Mouse (Mus musculus) forebrain, embryonic 16.5 days (tissue): ENCODE data around the gene Cacna1b. TPM values are rescaled to one million over a fixed set of nuclear protein-coding genes. Genes with fewer than 3 reads are reported as not detected.

Experiments used
- ATAC-seq: fragments of 200-750 bp; cut with Nextera tagmentation; 2 replicates; pipeline ENCODE4 v1.8.0; 2017; ENCODE audit warnings: mild to moderate bottlenecking, moderate library complexity
- H3K27ac ChIP-seq: fragments of 300-500 bp; sonication (generic); 2 replicates; pipeline ENCODE4 v1.5.1; 2014; ENCODE audit warnings: low read length, control low read depth
- H3K27me3 ChIP-seq: fragments of 300-500 bp; sonication (generic); replicated peaks from 2 replicates; pipeline ENCODE4 v1.6.1; 2014; ENCODE audit warnings: low read length; ENCODE audit not compliant: control insufficient read depth, insufficient read depth
- H3K36me3 ChIP-seq: fragments of 300-500 bp; sonication (generic); 2 replicates; pipeline ENCODE4 v1.6.1; 2014; ENCODE audit not compliant: control insufficient read depth, insufficient read depth
- H3K4me1 ChIP-seq: fragments of 300-500 bp; sonication (generic); replicated peaks from 2 replicates; pipeline ENCODE4 v1.6.1; 2014; ENCODE audit warnings: low read length; ENCODE audit not compliant: control insufficient read depth, insufficient read depth
- H3K4me2 ChIP-seq: fragments of 300-500 bp; sonication (generic); 2 replicates; pipeline ENCODE4 v1.6.1; 2014; ENCODE audit warnings: mild to moderate bottlenecking, low read length, control low read depth
- H3K4me3 ChIP-seq: fragments of 300-500 bp; sonication (generic); replicated peaks from 2 replicates; pipeline ENCODE4 v1.5.1; 2014; ENCODE audit warnings: mild to moderate bottlenecking, low read length, control low read depth
- H3K9ac ChIP-seq: fragments of 300-500 bp; sonication (generic); replicated peaks from 2 replicates; pipeline ENCODE4 v1.6.1; 2014; ENCODE audit warnings: low read depth, low read length, control low read depth
- H3K9me3 ChIP-seq: fragments of 300-500 bp; sonication (generic); 2 replicates; pipeline ENCODE4 v1.6.1; 2016; ENCODE audit warnings: low read length; ENCODE audit not compliant: control insufficient read depth
- WGBS: fragments of 180-500 bp; shearing (Covaris S2); extraction: QIAGEN DNeasy Blood & Tissue Kit; methylation state at CpG from one replicate; pipeline ENCODE4 v1.1.7; 2014; 5-methylcytosine and 5-hydroxymethylcytosine counted together
- polyA plus RNA-seq: library from polyadenylated mRNA; unstranded; fragments of >200 nt; fragmentation: Nextera tagmentation; extraction: Ambion mirVana; gene quantifications from 2 replicates; pipeline ENCODE4 v1.2.1, GENCODE M21; 2015

Gene Cacna1b
- polyA plus RNA-seq, 1 experiment from 2014 or later = 10.1 TPM

GRCm38 (mm10) chr2:24642834-24643233 is 120.1 kb downstream of the Cacna1b start:
- Histone ChIP-seq H3K27ac (no peak overlapping the region), H3K27me3 (no peaks in the 10 kb centered on the region), H3K4me3 (no peak overlapping the region), H3K4me1 (peaks cover 5% of the 10 kb centered on the region), H3K9me3 (no peaks in the 10 kb centered on the region), H3K4me2 (no peak overlapping the region), H3K9ac (no peak overlapping the region), H3K36me3 (peaks cover 4% of the 10 kb centered on the region; the same call in 1 of the 2 replicates)
- no peak for ATAC-seq
- 77% methylated on average over 7 of the region's 7 CpGs for WGBS

- H3K27ac ChIP-seq = peak overlapping the region; percentile 20; the same call in 1 of the 2 replicates
Observed at GRCm38 (mm10) chr2:24638102-24638954, 124.6 kb downstream of the Cacna1b start.

DNA sequence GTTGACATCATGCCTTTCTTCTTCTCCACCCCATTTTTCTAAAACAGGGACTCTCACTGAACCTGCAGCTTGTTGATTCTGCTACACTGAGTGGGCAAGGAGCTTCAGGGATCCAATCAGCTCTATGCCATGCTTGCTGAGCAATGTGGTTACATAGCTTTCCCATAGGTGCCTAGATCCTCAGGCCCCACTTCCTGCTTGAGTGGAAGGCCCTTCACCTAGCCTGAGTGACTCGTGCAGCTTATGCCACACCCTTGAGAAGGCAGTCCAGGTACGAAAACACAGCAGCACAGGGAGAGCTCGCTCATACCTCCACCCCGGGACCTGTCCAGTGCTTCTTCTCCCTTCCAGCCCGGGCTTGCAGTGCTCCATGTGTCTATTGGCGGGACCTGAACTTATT is 129.3 kb downstream of the Cacna1b start:
- peaks cover 5% of the 10 kb centered on the region for H3K4me1 ChIP-seq
- no peak overlapping the region for H3K4me2 ChIP-seq
- ATAC-seq = no peak
- H3K36me3 ChIP-seq = peaks cover 12% of the 10 kb centered on the region
- 91% methylated on average over 6 of the region's 6 CpGs for WGBS
- H3K9ac ChIP-seq = no peak overlapping the region
- H3K27me3 ChIP-seq = no peaks in the 10 kb centered on the region
- H3K27ac ChIP-seq = no peak overlapping the region
- no peaks in the 10 kb centered on the region for H3K9me3 ChIP-seq
- H3K4me3 ChIP-seq = no peak overlapping the region

More at GRCm38 (mm10) chr2:24638102-24638954, 124.6 kb downstream of the Cacna1b start:
- H3K4me1 ChIP-seq = peaks cover 5% of the 10 kb centered on the region
- H3K36me3 ChIP-seq = peaks cover 7% of the 10 kb centered on the region
- ATAC-seq = peak; percentile 32; the same call in 1 of the 2 replicates
- H3K4me3 ChIP-seq = no peak overlapping the region
- H3K9ac ChIP-seq = no peak overlapping the region
- no peaks in the 10 kb centered on the region for H3K9me3 ChIP-seq
- no peak overlapping the region for H3K4me2 ChIP-seq
- WGBS = 63% methylated on average over 14 of the region's 14 CpGs
- no peaks in the 10 kb centered on the region for H3K27me3 ChIP-seq

GRCm38 (mm10) chr2:24617141-24617540 is 145.8 kb downstream of the Cacna1b start:
- WGBS = 85% methylated on average over 4 of the region's 4 CpGs
- peaks cover 14% of the 10 kb centered on the region; the same call in 1 of the 2 replicates for H3K36me3 ChIP-seq

GRCm38 (mm10) chr2:24609789-24610188 is 153.2 kb downstream of the Cacna1b start:
- no peak for ATAC-seq
- Histone ChIP-seq H3K27me3 (no peaks in the 10 kb centered on the region), H3K27ac (no peak overlapping the region), H3K4me1 (0 out of 2 replicates have a peak, but pooled peaks cover 2% of the 10 kb centered on the region), H3K9me3 (no peaks in the 10 kb centered on the region), H3K4me2 (no peak overlapping the region), H3K4me3 (no peak overlapping the region), H3K9ac (no peak overlapping the region), H3K36me3 (peaks cover 2% of the 10 kb centered on the region; the same call in 1 of the 2 replicates)
- WGBS = 79% methylated on average over 7 of the region's 7 CpGs

More at GRCm38 (mm10) chr2:24617141-24617540, 145.8 kb downstream of the Cacna1b start:
- H3K4me2 ChIP-seq = no peak overlapping the region
- H3K4me1 ChIP-seq = no peaks in the 10 kb centered on the region
- H3K9ac ChIP-seq = no peak overlapping the region
- H3K27ac ChIP-seq = no peak overlapping the region
- ATAC-seq = no peak
- no peaks in the 10 kb centered on the region for H3K27me3 ChIP-seq
- H3K4me3 ChIP-seq = no peak overlapping the region
- H3K9me3 ChIP-seq = no peaks in the 10 kb centered on the region

GRCm38 (mm10) chr2:24608765-24609138 is 154.2 kb downstream of the Cacna1b start:
- no peak for ATAC-seq
- Histone ChIP-seq H3K4me1 (0 out of 2 replicates have a peak, but pooled peaks cover 2% of the 10 kb centered on the region), H3K9ac (no peak overlapping the region), H3K9me3 (no peaks in the 10 kb centered on the region), H3K4me3 (no peak overlapping the region), H3K27ac (no peak overlapping the region), H3K27me3 (no peaks in the 10 kb centered on the region), H3K4me2 (no peak overlapping the region), H3K36me3 (peaks cover 2% of the 10 kb centered on the region; the same call in 1 of the 2 replicates)
- 43% methylated on average over 7 of the region's 7 CpGs for WGBS

DNA sequence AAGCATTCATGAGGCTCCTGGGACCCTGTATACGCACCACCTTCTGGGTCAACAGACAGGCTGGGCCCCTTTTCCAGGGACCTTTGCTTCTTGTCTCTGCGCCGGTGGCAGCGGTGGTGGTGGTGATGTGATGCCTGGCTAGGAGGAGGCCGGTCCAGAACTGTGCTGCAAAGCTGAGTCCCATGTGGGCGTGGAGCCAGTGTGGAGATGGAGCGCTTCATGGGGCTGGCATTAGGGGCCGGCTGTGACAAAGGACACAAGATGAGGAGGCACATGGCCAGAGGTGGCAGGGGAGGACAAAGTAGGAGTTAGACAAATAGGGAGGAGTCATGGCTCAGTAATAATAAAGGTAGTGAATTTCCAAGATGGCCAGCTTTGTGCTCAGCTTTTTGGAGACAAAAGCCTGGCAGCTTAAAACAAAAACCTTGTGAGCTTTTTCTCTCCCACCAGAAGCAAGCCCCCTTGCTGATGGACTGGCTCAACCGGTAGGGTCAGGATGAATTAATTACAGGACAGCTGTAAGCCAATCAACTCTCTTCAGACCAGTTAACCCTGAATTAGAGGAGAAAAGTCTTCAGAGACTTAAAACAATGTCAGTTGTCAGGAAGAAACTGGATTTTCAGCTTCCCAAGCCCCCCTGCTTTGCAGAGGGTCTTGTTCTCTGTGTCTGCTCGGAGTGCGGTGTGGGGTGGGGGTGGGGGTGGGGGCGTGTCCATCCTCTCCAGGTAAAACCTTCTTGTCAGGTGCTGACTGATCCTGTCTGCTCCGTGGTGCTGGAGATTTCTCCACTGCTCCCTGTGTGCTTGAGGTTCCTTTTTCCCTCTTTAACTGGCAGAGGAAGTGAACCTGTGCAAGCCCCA is 154.8 kb downstream of the Cacna1b start:
- H3K27ac ChIP-seq = no peak overlapping the region
- H3K4me1 ChIP-seq = 0 out of 2 replicates have a peak, but pooled peaks cover 2% of the 10 kb centered on the region
- no peaks in the 10 kb centered on the region for H3K27me3 ChIP-seq
- H3K9me3 ChIP-seq = no peaks in the 10 kb centered on the region
- H3K4me3 ChIP-seq = no peak overlapping the region
- 14% methylated on average over 13 of the region's 13 CpGs for WGBS
- no peak overlapping the region for H3K9ac ChIP-seq
- peaks cover 2% of the 10 kb centered on the region; the same call in 1 of the 2 replicates for H3K36me3 ChIP-seq
- no peak overlapping the region for H3K4me2 ChIP-seq
- peak; percentile 57; the same call in 1 of the 2 replicates for ATAC-seq

DNA sequence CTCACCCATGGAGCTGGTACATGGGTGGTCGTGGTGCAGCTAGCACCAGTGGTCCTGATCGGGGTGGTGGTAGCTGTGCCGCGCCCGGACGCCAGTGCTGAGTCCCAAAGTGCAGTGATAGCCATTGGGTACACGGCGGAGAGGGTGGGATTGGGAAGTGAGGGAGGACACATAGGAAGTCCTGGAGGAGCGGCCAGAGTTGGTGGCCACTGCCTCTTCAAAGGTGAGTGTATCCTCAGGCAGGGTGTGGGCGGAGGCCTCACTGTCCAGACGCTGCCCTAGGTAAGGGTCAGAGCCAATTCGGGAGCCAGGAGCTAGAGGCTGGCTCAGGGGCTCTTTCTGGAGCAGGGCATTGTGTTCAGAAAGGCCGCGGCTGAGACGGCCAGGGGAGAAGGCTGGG is 156.4 kb downstream of the Cacna1b start:
- H3K9ac ChIP-seq = no peak overlapping the region
- no peaks in the 10 kb centered on the region for H3K27me3 ChIP-seq
- H3K9me3 ChIP-seq = no peaks in the 10 kb centered on the region
- 89% methylated on average over 15 of the region's 15 CpGs for WGBS
- 0 out of 2 replicates have a peak, but pooled peaks cover 2% of the 10 kb centered on the region for H3K4me1 ChIP-seq
- H3K4me3 ChIP-seq = no peak overlapping the region
- no peak for ATAC-seq
- H3K36me3 ChIP-seq = no peaks in the 10 kb centered on the region
- no peak overlapping the region for H3K4me2 ChIP-seq
- H3K27ac ChIP-seq = no peak overlapping the region

- Histone ChIP-seq H3K9ac (no peak overlapping the region), H3K27me3 (no peaks in the 10 kb centered on the region), H3K27ac (no peak overlapping the region), H3K9me3 (no peaks in the 10 kb centered on the region), H3K36me3 (no peaks in the 10 kb centered on the region), H3K4me3 (no peak overlapping the region), H3K4me1 (0 out of 2 replicates have a peak, but pooled peaks cover 2% of the 10 kb centered on the region), H3K4me2 (no peak overlapping the region)
- 60% methylated on average over 4 of the region's 4 CpGs for WGBS
- ATAC-seq = no peak
Observed at GRCm38 (mm10) chr2:24605096-24605495, 157.9 kb downstream of the Cacna1b start.
